Mouse (Mus musculus) olfactory bulb, adult 2 months (tissue): Measurements from ENCODE around the gene Krtap5-4. TPM values are rescaled to one million over a fixed set of nuclear protein-coding genes. Genes with fewer than 3 reads are reported as not detected.
"Not testable (repeated sequence)": the region's sequence is repeated elsewhere in the genome, so short reads cannot be mapped to it uniquely, and the experiment has no call there.

ENCODE experiments used
- H3K27ac ChIP-seq: fragments of 200-500 bp; 2 replicates; pipeline ENCODE4 v1.5.1; 2012; ENCODE audit warnings: low read depth, low read length; ENCODE audit not compliant: insufficient read depth
- H3K4me1 ChIP-seq: fragments of 200-500 bp; 2 replicates; pipeline ENCODE4 v1.6.1; 2012; ENCODE audit warnings: low read length; ENCODE audit not compliant: control insufficient read depth, insufficient read depth
- H3K4me3 ChIP-seq: fragments of 200-500 bp; 2 replicates; pipeline ENCODE4 v1.5.1; 2012; ENCODE audit warnings: mild to moderate bottlenecking, low read depth, low read length, moderate library complexity; ENCODE audit not compliant: insufficient read depth
- CTCF ChIP-seq: fragments of 200-500 bp; IDR thresholded peaks from 2 replicates; pipeline ENCODE4 v1.5.1; 2012; ENCODE audit warnings: low read depth, mild to moderate bottlenecking, low read length, moderate library complexity; ENCODE audit not compliant: insufficient read depth
- POLR2A ChIP-seq: fragments of 200-500 bp; IDR thresholded peaks from 2 replicates; pipeline ENCODE4 v1.6.1; 2012; ENCODE audit warnings: mild to moderate bottlenecking, low read depth, low read length, moderate library complexity; ENCODE audit not compliant: insufficient read depth
- WGBS: fragments of 180-500 bp; shearing (Covaris S2); methylation state at CpG from one replicate; pipeline ENCODE4 v1.1.7; 2018; 5-methylcytosine and 5-hydroxymethylcytosine counted together
- polyA plus RNA-seq: library from polyadenylated mRNA; stranded (reverse); fragments of >200 nt; gene quantifications from 2 replicates; pipeline ENCODE4 v1.2.4, GENCODE M21; 2012; ENCODE audit warnings: low replicate concordance; ENCODE audit not compliant: missing spikeins, insufficient read depth, insufficient read length

The Krtap5-4 gene
- polyA plus RNA-seq, 1 experiment, result not detected

GRCm38 (mm10) chr7:142319124-142319523 is 15.8 kb downstream of the Krtap5-4 start:
- no peak overlapping the region for H3K4me3 ChIP-seq
- TF ChIP-seq CTCF, result no peak
- TF ChIP-seq POLR2A, result no peak
- WGBS, result 30% methylated on average over 11 of the region's 11 CpGs

GRCm38 (mm10) chr7:142320906-142321305 is 17.6 kb downstream of the Krtap5-4 start:
- H3K4me3 ChIP-seq, result no peak overlapping the region
- 76% methylated on average over 2 of the region's 2 CpGs for WGBS
- TF ChIP-seq POLR2A (no peak), CTCF (no peak)
- H3K4me1 ChIP-seq, result peaks cover 31% of the 10 kb centered on the region
- H3K27ac ChIP-seq, result no peak overlapping the region

More at GRCm38 (mm10) chr7:142319124-142319523, 15.8 kb downstream of the Krtap5-4 start:
- peaks cover 35% of the 10 kb centered on the region for H3K4me1 ChIP-seq
- no peak overlapping the region for H3K27ac ChIP-seq

- peaks cover 29% of the 10 kb centered on the region for H3K4me1 ChIP-seq
- H3K27ac ChIP-seq, H3K4me3 ChIP-seq: not testable (repeated sequence)
These were observed 18.4 kb downstream of the Krtap5-4 start for GRCm38 (mm10) chr7:142321637-142322306.

GRCm38 (mm10) chr7:142322641-142323040 is 19.3 kb downstream of the Krtap5-4 start:
- TF ChIP-seq POLR2A (no peak), CTCF (no peak)
- Histone ChIP-seq H3K27ac (no peak overlapping the region), H3K4me1 (peaks cover 27% of the 10 kb centered on the region), H3K4me3 (no peak overlapping the region)
- WGBS, result 90% methylated on average over 6 of the region's 6 CpGs

More at GRCm38 (mm10) chr7:142321637-142322306, 18.4 kb downstream of the Krtap5-4 start:
- WGBS, result 68% methylated on average over 6 of the region's 10 CpGs

GRCm38 (mm10) chr7:142323396-142324117 is 20.2 kb downstream of the Krtap5-4 start:
- 87% methylated on average over 12 of the region's 12 CpGs for WGBS
- Histone ChIP-seq H3K4me1 (peaks cover 22% of the 10 kb centered on the region), H3K27ac (no peak overlapping the region), H3K4me3 (no peak overlapping the region)
- TF ChIP-seq POLR2A (no peak), CTCF (no peak)

- no peak overlapping the region for H3K4me3 ChIP-seq
- WGBS, result 89% methylated on average over 9 of the region's 9 CpGs
- no peak overlapping the region for H3K27ac ChIP-seq
- H3K4me1 ChIP-seq, result no peaks in the 10 kb centered on the region
- TF ChIP-seq POLR2A (no peak), CTCF (no peak)
These were observed 23.5 kb downstream of the Krtap5-4 start for GRCm38 (mm10) chr7:142326714-142327445.

- Histone ChIP-seq H3K4me1 (no peaks in the 10 kb centered on the region), H3K4me3 (no peak overlapping the region), H3K27ac (no peak overlapping the region)
- WGBS, result 88% methylated on average over 3 of the region's 3 CpGs
- no peak for TF ChIP-seq POLR2A
- TF ChIP-seq CTCF, result no peak
These were observed 25.2 kb downstream of the Krtap5-4 start for GRCm38 (mm10) chr7:142328507-142328906.

GRCm38 (mm10) chr7:142330271-142330724 is 26.9 kb downstream of the Krtap5-4 start:
- Histone ChIP-seq H3K27ac (no peak overlapping the region), H3K4me3 (no peak overlapping the region), H3K4me1 (no peaks in the 10 kb centered on the region)
- 84% methylated on average over 9 of the region's 9 CpGs for WGBS
- TF ChIP-seq CTCF, result no peak
- TF ChIP-seq POLR2A, result no peak

GRCm38 (mm10) chr7:142331281-142331680 is 27.9 kb downstream of the Krtap5-4 start:
- H3K4me1 ChIP-seq, result no peaks in the 10 kb centered on the region
- H3K27ac ChIP-seq, result no peak overlapping the region
- no peak overlapping the region for H3K4me3 ChIP-seq
- TF ChIP-seq CTCF, result no peak
- TF ChIP-seq POLR2A, result no peak
- 87% methylated on average over 4 of the region's 4 CpGs for WGBS

- not testable (repeated sequence) for H3K4me1 ChIP-seq, H3K4me3 ChIP-seq, H3K27ac ChIP-seq
- 79% methylated on average over 6 of the region's 9 CpGs for WGBS
These were observed 29.4 kb downstream of the Krtap5-4 start for GRCm38 (mm10) chr7:142332741-142333140.
